Mouse (Mus musculus): ENCODE measurements around the gene Olfr99. TPM values are rescaled to one million over a fixed set of nuclear protein-coding genes. Genes with fewer than 3 reads are reported as not detected.
A peak's percentile ranks its signal among the peaks of the same experiment; 100 is the strongest.

Gene Olfr99
- polyA plus RNA-seq (2014; fragmentation: Nextera tagmentation; extraction: Ambion mirVana), result not detected in 2 replicates

- ATAC-seq (replicated peaks; ENCODE audit: low FRiP score) (no peak), DNase-seq (ENCODE audit: low spot score) (no peak)
- no peak within 1 kb of the TSS for H3K9ac ChIP-seq (ENCODE audit: low read depth, low read length)
- no peaks in the 10 kb centered on the region for H3K27me3 ChIP-seq (replicated peaks; ENCODE audit: control insufficient read depth, insufficient read depth, low read length)
- 67% methylated on average over 1 of the region's 1 CpGs for WGBS
- H3K9me3 ChIP-seq (ENCODE audit: control insufficient read depth, low read length), result no peaks in the 10 kb centered on the region
- no peak within 1 kb of the TSS for H3K4me3 ChIP-seq (ENCODE audit: low read depth, low read length)
- H3K4me1 ChIP-seq (replicated peaks; ENCODE audit: control insufficient read depth, insufficient read depth, low read length), result no peaks in the 10 kb centered on the region
- no peak within 1 kb of the TSS for H3K4me2 ChIP-seq
- H3K27ac ChIP-seq (ENCODE audit: low read depth, low read length), result no peak within 1 kb of the TSS
- H3K36me3 ChIP-seq (ENCODE audit: control insufficient read depth, insufficient read depth, low read length), result no peaks in the 10 kb centered on the region
Measured at GRCm38 (mm10) chr17:37283360-37283759, at the start of gene Olfr99. TSS of gene Olfr99 (minus strand) at chr17:37283460.

- no peaks in the 10 kb centered on the region for H3K27me3 ChIP-seq (replicated peaks; ENCODE audit: control insufficient read depth, insufficient read depth, low read length)
- no peak within 1 kb of the TSS for H3K4me3 ChIP-seq (ENCODE audit: low read depth, low read length)
- no peak for DNase-seq (ENCODE audit: low spot score)
Measured at GRCm38 (mm10) chr17:37316954-37317353, 33.7 kb upstream of the Olfr99 start, which contains the start of gene Olfr102. TSS of gene Olfr102 (minus strand) at chr17:37317054.

GRCm38 (mm10) chr17:37310146-37310699, 27.0 kb upstream of the Olfr99 start:
- H3K27ac ChIP-seq (ENCODE audit: low read depth, low read length), result no peak overlapping the region
- H3K4me3 ChIP-seq (ENCODE audit: low read depth, low read length), result no peak overlapping the region
- 43% methylated on average over 2 of the region's 2 CpGs for WGBS
- ATAC-seq (replicated peaks; ENCODE audit: low FRiP score) (no peak), DNase-seq (ENCODE audit: low spot score) (no peak)
- no peak overlapping the region for H3K4me2 ChIP-seq
- no peaks in the 10 kb centered on the region for H3K27me3 ChIP-seq (replicated peaks; ENCODE audit: control insufficient read depth, insufficient read depth, low read length)
- H3K4me1 ChIP-seq (replicated peaks; ENCODE audit: control insufficient read depth, insufficient read depth, low read length), result no peaks in the 10 kb centered on the region
- H3K9me3 ChIP-seq (ENCODE audit: control insufficient read depth, low read length), result no peaks in the 10 kb centered on the region
- no peaks in the 10 kb centered on the region for H3K36me3 ChIP-seq (ENCODE audit: control insufficient read depth, insufficient read depth, low read length)
- no peak overlapping the region for H3K9ac ChIP-seq (ENCODE audit: low read depth, low read length)

More at GRCm38 (mm10) chr17:37316954-37317353, 33.7 kb upstream of the Olfr99 start, which contains the start of gene Olfr102:
- Histone ChIP-seq H3K36me3 (ENCODE audit: control insufficient read depth, insufficient read depth, low read length) (no peaks in the 10 kb centered on the region), H3K9ac (ENCODE audit: low read depth, low read length) (no peak within 1 kb of the TSS), H3K4me2 (no peak within 1 kb of the TSS), H3K27ac (ENCODE audit: low read depth, low read length) (no peak within 1 kb of the TSS), H3K4me1 (replicated peaks; ENCODE audit: control insufficient read depth, insufficient read depth, low read length) (no peaks in the 10 kb centered on the region), H3K9me3 (ENCODE audit: control insufficient read depth, low read length) (no peaks in the 10 kb centered on the region; the same call in 1 of the 2 replicates)
- ATAC-seq (replicated peaks; ENCODE audit: low FRiP score), result no peak

- no peak for DNase-seq (ENCODE audit: low spot score)
- WGBS, result 38% methylated on average over 4 of the region's 4 CpGs
Measured at GRCm38 (mm10) chr17:37308483-37308882, 25.2 kb upstream of the Olfr99 start.

GRCm38 (mm10) chr17:37304213-37304612, 21.0 kb upstream of the Olfr99 start, which contains the start of gene Olfr101:
TSS of gene Olfr101 (minus strand) at chr17:37304313.
- H3K4me1 ChIP-seq (replicated peaks; ENCODE audit: control insufficient read depth, insufficient read depth, low read length), result no peaks in the 10 kb centered on the region
- no peaks in the 10 kb centered on the region for H3K36me3 ChIP-seq (ENCODE audit: control insufficient read depth, insufficient read depth, low read length)
- no peaks in the 10 kb centered on the region for H3K9me3 ChIP-seq (ENCODE audit: control insufficient read depth, low read length)
- no peak within 1 kb of the TSS for H3K27ac ChIP-seq (ENCODE audit: low read depth, low read length)
- H3K9ac ChIP-seq (ENCODE audit: low read depth, low read length), result no peak within 1 kb of the TSS
- ATAC-seq (replicated peaks; ENCODE audit: low FRiP score), result no peak
- H3K4me2 ChIP-seq, result no peak within 1 kb of the TSS
- WGBS, result 77% methylated on average over 4 of the region's 4 CpGs
- DNase-seq (ENCODE audit: low spot score), result no peak
- no peak within 1 kb of the TSS for H3K4me3 ChIP-seq (ENCODE audit: low read depth, low read length)
- H3K27me3 ChIP-seq (replicated peaks; ENCODE audit: control insufficient read depth, insufficient read depth, low read length), result no peaks in the 10 kb centered on the region

More at GRCm38 (mm10) chr17:37308483-37308882, 25.2 kb upstream of the Olfr99 start:
- H3K4me1 ChIP-seq (replicated peaks; ENCODE audit: control insufficient read depth, insufficient read depth, low read length), result no peaks in the 10 kb centered on the region
- H3K27me3 ChIP-seq (replicated peaks; ENCODE audit: control insufficient read depth, insufficient read depth, low read length), result no peaks in the 10 kb centered on the region
- H3K9me3 ChIP-seq (ENCODE audit: control insufficient read depth, low read length), result no peaks in the 10 kb centered on the region
- H3K27ac ChIP-seq (ENCODE audit: low read depth, low read length), result no peak overlapping the region
- H3K9ac ChIP-seq (ENCODE audit: low read depth, low read length), result no peak overlapping the region
- no peak overlapping the region for H3K4me2 ChIP-seq
- no peak overlapping the region for H3K4me3 ChIP-seq (ENCODE audit: low read depth, low read length)
- no peaks in the 10 kb centered on the region for H3K36me3 ChIP-seq (ENCODE audit: control insufficient read depth, insufficient read depth, low read length)
- no peak for ATAC-seq (replicated peaks; ENCODE audit: low FRiP score)

GRCm38 (mm10) chr17:37280331-37280730, 2.9 kb downstream of the Olfr99 start:
- no peak overlapping the region for H3K27ac ChIP-seq (ENCODE audit: low read depth, low read length)
- H3K9ac ChIP-seq (ENCODE audit: low read depth, low read length), result no peak overlapping the region
- no peaks in the 10 kb centered on the region for H3K36me3 ChIP-seq (ENCODE audit: control insufficient read depth, insufficient read depth, low read length)
- H3K27me3 ChIP-seq (replicated peaks; ENCODE audit: control insufficient read depth, insufficient read depth, low read length), result no peaks in the 10 kb centered on the region
- no peak overlapping the region for H3K4me3 ChIP-seq (ENCODE audit: low read depth, low read length)
- no peaks in the 10 kb centered on the region for H3K4me1 ChIP-seq (replicated peaks; ENCODE audit: control insufficient read depth, insufficient read depth, low read length)
- DNase-seq (ENCODE audit: low spot score), result no peak
- ATAC-seq (replicated peaks; ENCODE audit: low FRiP score), result no peak
- WGBS, result 75% methylated on average over 1 of the region's 1 CpGs
- H3K9me3 ChIP-seq (ENCODE audit: control insufficient read depth, low read length), result no peaks in the 10 kb centered on the region
- H3K4me2 ChIP-seq, result no peak overlapping the region

- Histone ChIP-seq H3K4me3 (ENCODE audit: low read depth, low read length) (no peak overlapping the region), H3K4me1 (replicated peaks; ENCODE audit: control insufficient read depth, insufficient read depth, low read length) (no peaks in the 10 kb centered on the region), H3K9me3 (ENCODE audit: control insufficient read depth, low read length) (no peaks in the 10 kb centered on the region), H3K27ac (ENCODE audit: low read depth, low read length) (no peak overlapping the region), H3K27me3 (replicated peaks; ENCODE audit: control insufficient read depth, insufficient read depth, low read length) (no peaks in the 10 kb centered on the region), H3K36me3 (ENCODE audit: control insufficient read depth, insufficient read depth, low read length) (no peaks in the 10 kb centered on the region), H3K4me2 (no peak overlapping the region), H3K9ac (ENCODE audit: low read depth, low read length) (no peak overlapping the region)
- DNase-seq (ENCODE audit: low spot score) (no peak), ATAC-seq (replicated peaks; ENCODE audit: low FRiP score) (no peak)
Measured at GRCm38 (mm10) chr17:37276573-37276972, 6.7 kb downstream of the Olfr99 start.

- no peaks in the 10 kb centered on the region for H3K4me1 ChIP-seq (replicated peaks; ENCODE audit: control insufficient read depth, insufficient read depth, low read length)
- DNase-seq (ENCODE audit: low spot score) (no peak), ATAC-seq (replicated peaks; ENCODE audit: low FRiP score) (no peak)
- H3K36me3 ChIP-seq (ENCODE audit: control insufficient read depth, insufficient read depth, low read length), result no peaks in the 10 kb centered on the region
- no peaks in the 10 kb centered on the region for H3K9me3 ChIP-seq (ENCODE audit: control insufficient read depth, low read length)
- no peak overlapping the region for H3K9ac ChIP-seq (ENCODE audit: low read depth, low read length)
- H3K27ac ChIP-seq (ENCODE audit: low read depth, low read length), result no peak overlapping the region
- H3K4me2 ChIP-seq, result no peak overlapping the region
- no peak overlapping the region for H3K4me3 ChIP-seq (ENCODE audit: low read depth, low read length)
- WGBS, result 51% methylated on average over 2 of the region's 2 CpGs
- H3K27me3 ChIP-seq (replicated peaks; ENCODE audit: control insufficient read depth, insufficient read depth, low read length), result no peaks in the 10 kb centered on the region; the same call in 1 of the 2 replicates
Measured at GRCm38 (mm10) chr17:37275626-37276248, 7.5 kb downstream of the Olfr99 start.

GRCm38 (mm10) chr17:37270702-37271092, 12.6 kb downstream of the Olfr99 start:
- WGBS, result 36% methylated on average over 8 of the region's 8 CpGs
- peak overlapping the region; percentile 77 for H3K4me2 ChIP-seq
- peak overlapping the region; percentile 49 for H3K4me3 ChIP-seq (ENCODE audit: low read depth, low read length)
- H3K36me3 ChIP-seq (ENCODE audit: control insufficient read depth, insufficient read depth, low read length), result no peaks in the 10 kb centered on the region
- no peak overlapping the region for H3K27ac ChIP-seq (ENCODE audit: low read depth, low read length)
- no peaks in the 10 kb centered on the region for H3K9me3 ChIP-seq (ENCODE audit: control insufficient read depth, low read length)
- no peak for DNase-seq (ENCODE audit: low spot score)
- peak overlapping the region; percentile 7; the same call in 1 of the 2 replicates for H3K9ac ChIP-seq (ENCODE audit: low read depth, low read length)
- no peaks in the 10 kb centered on the region; the same call in 1 of the 2 replicates for H3K27me3 ChIP-seq (replicated peaks; ENCODE audit: control insufficient read depth, insufficient read depth, low read length)
- peak; percentile 63 for ATAC-seq (replicated peaks; ENCODE audit: low FRiP score)
- no peaks in the 10 kb centered on the region for H3K4me1 ChIP-seq (replicated peaks; ENCODE audit: control insufficient read depth, insufficient read depth, low read length)

All from liver, embryonic 11.5 days (tissue).